Mouse (Mus musculus): ENCODE measurements around the gene Olfr730. TPM values are rescaled to one million over a fixed set of nuclear protein-coding genes. Genes with fewer than 3 reads are reported as not detected.

Gene Olfr730
- total RNA-seq (2015): not detected in 2 replicates
- not detected in 2 replicates for total RNA-seq (2017)

GRCm38 (mm10) chr14:50188098-50188497 lies at the start of gene Olfr730:
Olfr730 (minus strand) TSS chr14:50188198.
- no peak for ATAC-seq (ENCODE audit: poor library complexity, severe bottlenecking)

- ATAC-seq (ENCODE audit: poor library complexity, severe bottlenecking): no peak
Measured at GRCm38 (mm10) chr14:50152810-50153209, 35.2 kb downstream of the Olfr730 start, which contains the start of gene Olfr729. Olfr729 (minus strand) TSS chr14:50152910.

- ATAC-seq (ENCODE audit: poor library complexity, severe bottlenecking): no peak
Measured at GRCm38 (mm10) chr14:50142580-50142979, 45.4 kb downstream of the Olfr730 start, which contains the start of gene Olfr728. Olfr728 (minus strand) TSS chr14:50142680.

Other genes with a start within 250 kb of the Olfr730 start
- gene Olfr724, start 224.9 kb downstream of the Olfr730 start, total RNA-seq (2015): not detected in 2 replicates
- gene Olfr724, start 224.9 kb downstream of the Olfr730 start, total RNA-seq (2017): not detected in 2 replicates
- gene Olfr725, start 147.8 kb downstream of the Olfr730 start, total RNA-seq (2015): not detected in 2 replicates
- gene Olfr725, start 147.8 kb downstream of the Olfr730 start, total RNA-seq (2017): not detected in 2 replicates
- gene Olfr726, start 97.2 kb downstream of the Olfr730 start, total RNA-seq (2015): not detected in 2 replicates
- gene Olfr726, start 97.2 kb downstream of the Olfr730 start, total RNA-seq (2017): not detected in 2 replicates
- not detected in 2 replicates for gene Olfr727, start 65.0 kb downstream of the Olfr730 start, total RNA-seq (2015)
- not detected in 2 replicates for gene Olfr727, start 65.0 kb downstream of the Olfr730 start, total RNA-seq (2017)
- gene Olfr728, start 45.5 kb downstream of the Olfr730 start, total RNA-seq (2015): not detected in 2 replicates
- not detected in 2 replicates for gene Olfr728, start 45.5 kb downstream of the Olfr730 start, total RNA-seq (2017)
- gene Olfr729, start 35.3 kb downstream of the Olfr730 start, total RNA-seq (2015): not detected in 2 replicates
- not detected in 2 replicates for gene Olfr729, start 35.3 kb downstream of the Olfr730 start, total RNA-seq (2017)
- not detected in 2 replicates for gene Olfr731, start 53.7 kb upstream of the Olfr730 start, total RNA-seq (2015)
- not detected in 2 replicates for gene Olfr731, start 53.7 kb upstream of the Olfr730 start, total RNA-seq (2017)
- not detected in 2 replicates for gene Olfr732, start 96.0 kb upstream of the Olfr730 start, total RNA-seq (2015)
- not detected in 2 replicates for gene Olfr732, start 96.0 kb upstream of the Olfr730 start, total RNA-seq (2017)
- not detected in 2 replicates for gene Olfr733, start 113.3 kb upstream of the Olfr730 start, total RNA-seq (2015)
- not detected in 2 replicates for gene Olfr733, start 113.3 kb upstream of the Olfr730 start, total RNA-seq (2017)
- gene Olfr734, start 138.6 kb upstream of the Olfr730 start, total RNA-seq (2015): not detected in 2 replicates
- gene Olfr734, start 138.6 kb upstream of the Olfr730 start, total RNA-seq (2017): not detected in 2 replicates
- not detected in 2 replicates for gene Olfr735, start 160.7 kb upstream of the Olfr730 start, total RNA-seq (2015)
- not detected in 2 replicates for gene Olfr735, start 160.7 kb upstream of the Olfr730 start, total RNA-seq (2017)
- gene Tlr11, start 169.7 kb upstream of the Olfr730 start, total RNA-seq (2015): 0.45 and 1.3 TPM in 2 replicates
- 1.2 and 1.4 TPM in 2 replicates for gene Tlr11, start 169.7 kb upstream of the Olfr730 start, total RNA-seq (2017)
- not detected in 2 replicates for gene Olfr736, start 193.0 kb upstream of the Olfr730 start, total RNA-seq (2015)
- gene Olfr736, start 193.0 kb upstream of the Olfr730 start, total RNA-seq (2017): not detected in 2 replicates
- not detected in 2 replicates for gene Olfr738, start 219.4 kb upstream of the Olfr730 start, total RNA-seq (2015)
- not detected in 2 replicates for gene Olfr738, start 219.4 kb upstream of the Olfr730 start, total RNA-seq (2017)
- gene Olfr739, start 230.4 kb upstream of the Olfr730 start, total RNA-seq (2015): not detected in 2 replicates
- not detected in 2 replicates for gene Olfr739, start 230.4 kb upstream of the Olfr730 start, total RNA-seq (2017)